Mouse (Mus musculus) heart, adult 2 months (tissue): ENCODE measurements around the gene Zfp36l2. TPM values are rescaled to one million over a fixed set of nuclear protein-coding genes. Genes with fewer than 3 reads are reported as not detected.
"Not testable (repeated sequence)": the region's sequence is repeated elsewhere in the genome, so short reads cannot be mapped to it uniquely, and the experiment has no call there.

Experiments
- DNase-seq, 2 experiments: peaks; one replicate each; pipeline ENCODE4 v3.0.0; 2021
- H3K27ac ChIP-seq: fragments of 200-600 bp; 2 replicates; pipeline ENCODE4 v1.8.1; 2022
- H3K27me3 ChIP-seq: fragments of 200-500 bp; 2 replicates; pipeline ENCODE4 v1.6.1; 2012; ENCODE audit warnings: mild to moderate bottlenecking, low read length, inconsistent platforms, mixed read lengths; ENCODE audit not compliant: control insufficient read depth, insufficient read depth
- H3K36me3 ChIP-seq: fragments of 200-500 bp; 2 replicates; pipeline ENCODE4 v1.6.1; 2012; ENCODE audit warnings: low read length, inconsistent platforms; ENCODE audit not compliant: control insufficient read depth, insufficient read depth
- H3K4me1 ChIP-seq: fragments of 200-500 bp; 2 replicates; pipeline ENCODE4 v1.6.1; 2011; ENCODE audit warnings: low read length; ENCODE audit not compliant: control insufficient read depth, insufficient read depth
- H3K4me3 ChIP-seq: fragments of 200-600 bp; 2 replicates; pipeline ENCODE4 v1.8.1; 2022
- H3K79me2 ChIP-seq: fragments of 200-500 bp; replicated peaks from 2 replicates; pipeline ENCODE4 v1.6.1; 2012; ENCODE audit warnings: mild to moderate bottlenecking, inconsistent platforms, low read length, moderate library complexity, mixed read lengths; ENCODE audit not compliant: control insufficient read depth, insufficient read depth
- H3K9ac ChIP-seq: fragments of 200-500 bp; 2 replicates; pipeline ENCODE4 v1.6.1; 2012; ENCODE audit warnings: low read depth, mild to moderate bottlenecking, control low read depth, inconsistent platforms, low read length, mixed read lengths
- CTCF ChIP-seq: fragments of 200-600 bp; IDR thresholded peaks from 2 replicates; pipeline ENCODE4 v1.8.1; 2022; ENCODE audit warnings: antibody characterized with exemption, mild to moderate bottlenecking, moderate library complexity
- EP300 ChIP-seq: fragments of 200-500 bp; IDR thresholded peaks from 2 replicates; pipeline ENCODE4 v1.6.1; 2011; ENCODE audit warnings: low read depth, low read length, control low read depth; ENCODE audit not compliant: insufficient read depth
- POLR2A ChIP-seq: fragments of 200-500 bp; IDR thresholded peaks from 2 replicates; pipeline ENCODE4 v1.6.1; 2011; ENCODE audit warnings: mild to moderate bottlenecking, low read depth, low read length, control low read depth; ENCODE audit not compliant: insufficient read depth
- WGBS: fragments of 180-500 bp; shearing (Covaris S2); methylation state at CpG from one replicate; pipeline ENCODE4 v1.1.7; 2018; 5-methylcytosine and 5-hydroxymethylcytosine counted together
- intact Hi-C: fragments of 180-260 bp; cut with DNase I; formaldehyde crosslinking; loops from one replicate; pipeline ENCODE4 v1.15.1; 2025
- polyA plus RNA-seq: library from polyadenylated mRNA; depleted of rRNA; stranded (reverse); fragments of >200 nt; gene quantifications from 2 replicates; pipeline ENCODE4 v1.2.3, GENCODE M21; 2012
- total RNA-seq, 2 experiments: library from RNA; stranded (reverse); gene quantifications; 2 replicates each; pipeline ENCODE4 v1.2.3; 2021

Gene Zfp36l2
- total and polyA plus RNA-seq, 3 experiments: 19.3 to 23.3 (median 19.8) TPM

DNA sequence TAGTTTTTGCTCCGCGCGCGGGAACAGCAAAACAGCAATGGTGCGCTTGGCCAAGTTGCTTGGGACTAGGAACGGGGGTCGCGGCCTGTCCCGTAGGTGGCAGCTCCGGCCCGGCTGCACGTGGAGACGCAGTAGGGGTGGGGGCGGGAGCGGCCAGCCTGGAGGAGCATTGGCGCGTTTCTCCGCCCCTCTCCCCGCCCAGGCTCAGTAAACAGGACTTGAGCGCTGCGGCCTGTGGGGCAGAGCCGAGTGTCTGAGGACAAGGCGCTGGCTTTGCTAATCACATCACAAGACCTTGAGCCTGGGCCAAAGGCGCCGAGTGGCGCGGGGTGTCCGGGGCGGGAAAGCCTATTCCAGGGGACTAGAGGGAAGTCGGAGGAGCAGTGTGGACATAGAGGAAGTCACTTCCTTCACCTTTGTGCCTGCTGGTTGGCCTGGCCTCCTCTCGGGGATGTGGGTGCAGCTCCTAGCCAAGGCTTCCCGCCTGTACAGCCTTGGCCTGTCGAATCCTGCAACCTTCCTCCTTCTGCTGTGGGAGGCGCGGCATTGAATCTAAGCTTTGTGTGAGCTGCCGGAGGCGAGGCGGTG lies 721 bp upstream of the Zfp36l2 start:
- peak overlapping the region; percentile 62 for H3K4me3 ChIP-seq
- H3K79me2 ChIP-seq: no peaks in the 10 kb centered on the region
- intact Hi-C loops: loop anchor here (2.0 kb wide), 1 partner anchor 216 kb away; no protein-coding TSS in a partner anchor
- H3K27ac ChIP-seq: peak overlapping the region; percentile 99
- 0 out of 2 replicates have a peak, but pooled peaks have one; percentile 13 for TF ChIP-seq CTCF
- peak; percentile 90 for TF ChIP-seq POLR2A
- peak; percentile 95 for TF ChIP-seq EP300
- DNase-seq: peak; percentile 96 to 98
- no peaks in the 10 kb centered on the region for H3K27me3 ChIP-seq
- WGBS: 2% methylated on average over 37 of the region's 38 CpGs
- peaks cover 6% of the 10 kb centered on the region for H3K4me1 ChIP-seq
- peak overlapping the region; percentile 74 for H3K9ac ChIP-seq
- H3K36me3 ChIP-seq: peaks cover 3% of the 10 kb centered on the region; the same call in 1 of the 2 replicates

DNA sequence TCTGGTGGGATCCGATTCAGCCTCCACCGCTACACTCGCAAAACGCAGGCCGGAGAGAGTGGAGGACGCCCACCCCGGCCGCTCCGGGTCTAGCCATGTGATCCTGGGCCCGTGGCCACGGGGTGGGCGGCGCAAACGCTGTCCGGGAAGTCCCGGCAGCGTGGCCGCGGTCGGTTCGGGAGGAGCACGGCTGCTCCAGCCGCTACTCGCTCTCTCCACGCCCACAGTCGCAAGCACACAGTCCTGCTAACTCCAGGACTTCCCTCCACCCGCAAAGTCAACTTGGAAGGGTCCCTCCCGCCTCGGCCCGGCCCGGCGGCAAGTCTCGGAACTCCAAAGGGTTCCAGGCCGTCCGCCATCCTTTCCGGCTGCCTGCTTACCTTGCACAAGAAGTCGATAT lies 483 bp downstream of the Zfp36l2 start:
- intact Hi-C loops, H3K4me1 ChIP-seq, H3K79me2 ChIP-seq, DNase-seq, H3K27me3 ChIP-seq, H3K36me3 ChIP-seq: not testable (repeated sequence)
- peak overlapping the region; percentile 79 for H3K4me3 ChIP-seq
- peak overlapping the region; percentile 97 for H3K9ac ChIP-seq
- WGBS: 0% methylated on average over 15 of the region's 37 CpGs
- peak overlapping the region; percentile 99 for H3K27ac ChIP-seq

DNA sequence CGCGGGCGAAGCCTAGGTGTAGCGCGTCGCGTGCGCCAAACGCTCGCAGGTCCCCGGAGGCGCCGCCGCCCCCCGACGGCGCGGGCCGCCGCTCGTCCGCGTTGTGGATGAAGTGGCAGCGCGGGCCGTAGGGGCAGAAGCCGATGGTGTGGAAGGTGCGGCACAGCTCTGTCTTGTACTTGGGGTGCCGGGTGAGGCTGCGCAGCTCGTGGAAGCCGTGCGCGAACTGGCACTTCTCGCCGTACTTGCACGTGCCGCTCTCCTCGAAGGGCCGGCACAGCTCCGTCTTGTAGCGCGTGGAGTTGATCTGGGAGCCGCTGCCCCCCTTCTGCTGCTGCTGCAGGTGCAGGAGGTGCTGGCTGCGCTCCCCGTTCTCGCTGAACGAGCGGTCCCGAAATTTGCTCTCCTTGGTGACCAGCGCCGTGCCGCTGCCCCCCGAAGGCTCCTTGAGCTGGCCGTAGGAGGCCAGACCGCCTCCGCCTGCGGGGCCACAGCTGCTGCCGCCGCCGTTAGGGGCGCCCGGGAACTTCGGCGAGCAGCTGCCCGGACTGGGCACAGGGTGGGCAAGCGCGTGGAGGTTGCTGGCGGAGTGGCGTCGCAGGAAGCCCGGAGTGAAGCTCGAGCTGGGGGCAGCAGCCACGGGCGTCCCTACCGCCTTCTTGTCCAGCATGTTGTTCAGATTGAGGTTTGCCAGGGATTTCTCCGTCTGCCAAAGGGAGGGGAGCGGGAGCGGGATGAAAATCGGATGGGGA lies 1.1 kb downstream of the Zfp36l2 start:
- intact Hi-C loops: no loop called here
- Histone ChIP-seq H3K79me2 (no peaks in the 10 kb centered on the region), H3K27me3 (no peaks in the 10 kb centered on the region), H3K4me1 (peaks cover 11% of the 10 kb centered on the region), H3K36me3 (peaks cover 3% of the 10 kb centered on the region), H3K27ac (peak overlapping the region; percentile 89), H3K9ac (peak overlapping the region; percentile 89), H3K4me3 (peak overlapping the region; percentile 79)
- WGBS: 5% methylated on average over 77 of the region's 80 CpGs
- DNase-seq: peak; percentile 80 to 82
- TF ChIP-seq CTCF: peak; percentile 47
- TF ChIP-seq POLR2A: no peak
- no peak for TF ChIP-seq EP300

DNA sequence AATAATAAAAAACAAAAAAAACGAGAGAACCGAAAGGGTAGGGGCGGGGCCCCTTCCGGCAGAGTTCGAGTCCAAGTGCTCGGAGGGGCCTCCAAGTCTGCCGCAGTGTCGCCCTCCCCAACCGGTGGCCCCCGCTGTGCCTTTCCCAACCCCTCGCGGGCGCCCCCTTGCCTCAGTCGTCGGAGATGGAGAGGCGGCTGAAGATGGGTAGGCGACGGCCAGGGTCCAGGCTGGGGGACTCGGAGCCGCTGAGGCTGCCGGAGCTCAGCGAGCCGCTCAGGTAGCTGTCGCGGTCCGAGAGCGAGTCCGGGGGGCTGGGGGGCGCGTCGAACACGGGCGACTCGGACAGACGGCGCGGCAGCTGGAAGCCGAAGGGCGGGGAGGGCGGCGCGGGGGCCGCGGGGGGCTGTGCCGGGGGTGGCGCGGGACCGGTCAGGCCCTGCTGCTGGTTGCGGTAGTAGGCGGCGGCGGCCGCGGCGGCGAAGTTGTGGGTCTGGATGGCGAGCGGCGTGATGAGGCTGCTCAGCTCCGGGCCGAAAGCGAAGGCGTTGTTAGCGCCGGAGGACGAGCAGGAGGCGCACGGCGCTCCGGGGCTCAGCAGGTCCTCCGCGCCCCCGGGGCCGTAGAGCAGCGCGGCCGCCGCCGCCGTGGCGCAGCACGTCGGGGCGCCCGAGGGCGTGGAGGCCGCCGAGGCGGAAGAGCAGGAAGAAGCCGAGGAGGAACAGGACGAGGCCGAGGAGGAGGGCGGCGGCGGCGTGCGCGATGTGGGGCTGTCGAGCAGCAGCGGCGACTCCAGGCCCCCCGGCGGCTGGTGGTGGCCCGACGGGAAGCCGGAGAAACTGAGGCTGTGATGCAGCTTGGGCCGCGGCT lies 1.9 kb downstream of the Zfp36l2 start:
- intact Hi-C loops: no loop called here
- Histone ChIP-seq H3K27ac (peak overlapping the region; percentile 89), H3K27me3 (no peaks in the 10 kb centered on the region), H3K4me1 (peaks cover 18% of the 10 kb centered on the region), H3K36me3 (peaks cover 3% of the 10 kb centered on the region), H3K79me2 (no peaks in the 10 kb centered on the region), H3K4me3 (peak overlapping the region; percentile 79), H3K9ac (peak overlapping the region; percentile 89)
- DNase-seq: peak; percentile 81 to 85
- TF ChIP-seq POLR2A (no peak), CTCF (peak; percentile 58), EP300 (no peak)
- 5% methylated on average over 95 of the region's 108 CpGs for WGBS

DNA sequence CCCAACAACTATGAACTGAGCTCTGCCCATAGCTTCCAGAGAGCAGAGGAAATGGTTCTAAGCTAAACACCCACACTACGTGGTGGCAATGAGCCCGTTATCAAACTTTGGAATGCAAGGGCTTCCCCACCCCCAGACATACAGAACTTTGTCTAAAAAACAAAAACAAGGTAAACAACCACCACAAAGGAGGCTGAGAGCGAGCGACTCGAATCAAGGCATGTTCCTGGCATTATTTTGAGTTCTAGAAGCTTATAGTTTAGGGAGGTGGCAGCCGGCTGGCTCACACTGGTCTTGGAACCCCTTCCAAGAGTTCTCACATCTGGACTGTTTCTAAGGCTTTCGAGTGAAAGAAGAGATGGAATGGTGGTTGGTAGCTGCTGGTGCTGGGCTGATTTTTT lies 2.7 kb downstream of the Zfp36l2 start:
- WGBS: 24% methylated on average over 7 of the region's 7 CpGs
- H3K27ac ChIP-seq: peak overlapping the region; percentile 89
- H3K27me3 ChIP-seq: no peaks in the 10 kb centered on the region
- no peaks in the 10 kb centered on the region for H3K79me2 ChIP-seq
- peak overlapping the region; percentile 64 for H3K9ac ChIP-seq
- intact Hi-C loops: no loop called here
- TF ChIP-seq EP300 (no peak), POLR2A (no peak)
- peaks cover 18% of the 10 kb centered on the region for H3K4me1 ChIP-seq
- peak overlapping the region; percentile 79 for H3K4me3 ChIP-seq
- peaks cover 3% of the 10 kb centered on the region for H3K36me3 ChIP-seq
- DNase-seq: peak; percentile 34 to 41
